Mouse (Mus musculus): ENCODE results near the gene Sept9.

GRCm38 (mm10) chr11:117245041-117245725, 45.7 kb downstream of the Sept9 start:
- TF ChIP-seq CTCF (IDR thresholded peaks at IDR 0.05; ENCODE audit: low read depth) (no peak), EP300 (IDR thresholded peaks at IDR 0.05; ENCODE audit: low read depth) (no peak)
